Mouse (Mus musculus) myocyte (in vitro differentiated cells): Measurements from ENCODE around the gene Tbx19.

Experiments used
- E2F4 ChIP-seq: IDR thresholded peaks from one replicate; pipeline ENCODE4 v1.6.1; 2011; ENCODE audit warnings: mild to moderate bottlenecking, control low read depth, moderate library complexity; ENCODE audit not compliant: insufficient read depth
- POLR2A ChIP-seq: IDR thresholded peaks from one replicate; pipeline ENCODE4 v1.6.1; 2011; ENCODE audit warnings: low read depth, mild to moderate bottlenecking, control low read depth, moderate library complexity; ENCODE audit not compliant: insufficient read length
- POLR2AphosphoS2 ChIP-seq: IDR thresholded peaks from one replicate; pipeline ENCODE4 v1.6.1; 2011; ENCODE audit warnings: low read depth, control low read depth; ENCODE audit not compliant: insufficient read length
- REST ChIP-seq: IDR thresholded peaks from one replicate; pipeline ENCODE4 v1.6.1; 2011; ENCODE audit warnings: mild to moderate bottlenecking, control low read depth, moderate library complexity; ENCODE audit not compliant: insufficient read depth, insufficient read length
- TCF12 ChIP-seq: IDR thresholded peaks from one replicate; pipeline ENCODE4 v1.6.1; 2011; ENCODE audit warnings: mild to moderate bottlenecking, control low read depth; ENCODE audit not compliant: poor library complexity, insufficient read depth, severe bottlenecking
- TCF3 ChIP-seq: IDR thresholded peaks from one replicate; pipeline ENCODE4 v1.6.1; 2011; ENCODE audit warnings: low read depth, control low read depth; ENCODE audit not compliant: insufficient read length
- USF1 ChIP-seq: IDR thresholded peaks from one replicate; pipeline ENCODE4 v1.6.1; 2011; ENCODE audit warnings: low read depth, mild to moderate bottlenecking, control low read depth, moderate library complexity

- TF ChIP-seq POLR2A (no peak), USF1 (no peak), POLR2AphosphoS2 (no peak), REST (no peak), E2F4 (no peak), TCF12 (no peak), TCF3 (no peak)
These were observed 9.4 kb downstream of the Tbx19 start for GRCm38 (mm10) chr1:165151216-165151615.
